Mouse (Mus musculus): ENCODE measurements at regions not wholly inside any gene's neighbourhood (a gene's known extent, or its start where the extent isn't known, plus 50 kb on each side); places are given as distances from the start of the nearest gene placed in this dataset.

DNA sequence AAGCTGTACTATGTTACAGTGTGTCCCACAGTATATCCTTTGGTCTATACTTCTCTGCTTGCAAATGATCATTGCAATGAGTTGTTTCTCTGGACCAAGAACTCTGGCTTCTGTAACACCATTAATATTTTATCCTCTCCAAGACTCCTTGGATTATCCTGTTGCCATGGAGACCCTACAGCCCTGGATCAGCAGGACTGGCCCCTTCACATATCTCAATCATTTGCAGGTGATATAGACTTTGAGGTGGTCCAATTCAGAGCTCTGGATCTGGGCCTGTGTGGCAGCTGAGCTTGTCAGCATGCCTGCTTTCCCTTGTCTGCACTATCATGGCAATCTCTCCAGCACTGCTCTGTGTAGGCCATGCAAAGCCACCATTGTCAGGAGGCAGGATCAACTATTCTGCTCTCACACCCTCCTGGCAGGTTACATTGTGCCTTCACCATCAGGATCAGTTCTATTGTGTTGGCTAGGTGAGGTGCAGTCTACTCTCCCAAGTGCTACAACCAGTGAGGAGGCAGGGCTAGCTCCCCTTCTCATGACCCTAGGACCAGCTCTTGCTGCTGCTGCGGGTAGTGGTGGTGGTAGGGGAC, 110.2 kb upstream of the Try4 start:
- no peak for TF ChIP-seq MAFK (IDR thresholded peaks at IDR 0.05; ENCODE audit: borderline replicate concordance, low read depth, low read length)
- no peak for TF ChIP-seq ZNF384 (IDR thresholded peaks at IDR 0.05; ENCODE audit: low read depth, low read length)
- no peak for TF ChIP-seq EP300 (IDR thresholded peaks at IDR 0.05; ENCODE audit: low read depth in 1 of 2, low read length in 2 of 2)
- TF ChIP-seq SIN3A (IDR thresholded peaks at IDR 0.05; ENCODE audit: low read length) = no peak
- TF ChIP-seq GATA1 (IDR thresholded peaks at IDR 0.05; ENCODE audit: low read depth, low read length) = no peak
- no peak for TF ChIP-seq USF2 (IDR thresholded peaks at IDR 0.05; ENCODE audit: borderline replicate concordance in 1 of 2, insufficient read depth in 1 of 2, low read depth in 1 of 2, low read length in 2 of 2)
- TF ChIP-seq TCF12 (IDR thresholded peaks at IDR 0.05; ENCODE audit: low read depth, low read length) = no peak
- TF ChIP-seq CTCF (IDR thresholded peaks at IDR 0.05 in 2 of 3, conservative IDR thresholded peaks at IDR 0.05 in 1 of 3; ENCODE audit: control insufficient read depth in 1 of 3, insufficient read depth in 1 of 3, low read depth in 2 of 3, low read length in 3 of 3, poor library complexity in 1 of 3, severe bottlenecking in 1 of 3) = no peak
- TF ChIP-seq POLR2AphosphoS2 (IDR thresholded peaks at IDR 0.05; ENCODE audit: low read length) = no peak
- TF ChIP-seq MAX (IDR thresholded peaks at IDR 0.05; ENCODE audit: low read length) = no peak
- no peak for TF ChIP-seq E2F4 (IDR thresholded peaks at IDR 0.05; ENCODE audit: borderline replicate concordance, low read depth, low read length)
- TF ChIP-seq NELFE (IDR thresholded peaks at IDR 0.05; ENCODE audit: low read depth, low read length) = no peak
